Mouse (Mus musculus): ENCODE measurements around the gene H2-Q1.
"Not testable (repeated sequence)": the region's sequence is repeated elsewhere in the genome, so short reads cannot be mapped to it uniquely, and the experiment has no call there.

The H2-Q1 gene

DNA sequence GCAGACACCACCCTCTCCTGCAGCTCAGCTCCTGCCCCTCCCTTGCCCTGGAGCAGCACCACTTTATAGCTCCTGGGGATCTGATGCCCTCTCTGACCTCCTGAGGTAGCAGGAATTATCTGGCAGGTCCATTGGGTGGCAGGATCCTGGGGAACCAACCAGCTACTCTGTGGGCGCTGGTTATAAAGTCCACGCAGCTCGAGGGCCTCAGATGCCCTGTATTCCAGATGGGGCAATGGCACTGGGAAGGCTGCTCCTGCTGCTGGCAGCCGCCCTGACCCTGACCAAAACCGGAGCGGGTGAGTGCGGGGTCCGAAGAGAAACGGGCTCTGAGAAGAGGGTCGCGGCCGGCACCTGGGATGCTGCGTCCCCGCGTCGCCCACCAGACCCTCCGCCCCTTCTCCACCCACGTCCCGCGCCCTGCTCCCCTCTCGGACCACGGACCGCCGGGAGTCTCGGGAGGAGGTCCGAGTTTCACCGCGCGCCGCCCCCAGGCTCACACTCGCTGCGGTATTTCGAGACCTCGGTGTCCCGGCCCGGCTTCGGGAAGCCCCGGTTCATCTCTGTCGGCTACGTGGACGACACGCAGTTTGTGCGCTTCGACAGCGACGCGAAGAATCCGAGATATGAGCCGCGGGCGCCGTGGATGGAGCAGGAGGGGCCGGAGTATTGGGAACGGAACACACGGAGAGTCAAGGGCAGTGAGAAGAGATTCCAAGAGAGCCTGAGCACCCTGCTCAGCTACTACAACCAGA is at the start of gene H2-Q1:
Gene H2-Q1 (plus strand): TSS at position 79 of the 755 bp plus-strand sequence.
- DNase-seq (ENCODE audit: low read depth, low spot score) = no peak

DNA sequence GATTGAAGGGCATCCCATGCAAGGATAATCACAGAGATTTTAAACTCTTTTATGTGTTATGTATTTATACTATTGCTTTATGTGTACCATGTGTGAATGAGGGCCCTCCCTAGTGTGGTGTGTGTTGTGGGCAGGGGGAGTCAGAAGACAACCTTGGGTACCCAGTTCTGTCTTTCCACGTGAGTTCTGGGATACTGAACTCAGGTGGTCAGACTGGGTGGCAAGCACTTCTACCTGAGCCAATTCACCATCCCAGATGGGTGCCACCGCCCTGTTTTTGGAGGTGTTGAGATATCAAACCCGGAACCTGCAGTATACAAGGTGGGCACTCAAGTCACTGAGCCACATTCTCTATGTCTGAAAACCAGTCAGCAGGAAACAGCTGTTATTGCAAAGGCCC is 48.0 kb upstream of the H2-Q1 start:
- no peak for DNase-seq (ENCODE audit: low read depth, low spot score)

DNA sequence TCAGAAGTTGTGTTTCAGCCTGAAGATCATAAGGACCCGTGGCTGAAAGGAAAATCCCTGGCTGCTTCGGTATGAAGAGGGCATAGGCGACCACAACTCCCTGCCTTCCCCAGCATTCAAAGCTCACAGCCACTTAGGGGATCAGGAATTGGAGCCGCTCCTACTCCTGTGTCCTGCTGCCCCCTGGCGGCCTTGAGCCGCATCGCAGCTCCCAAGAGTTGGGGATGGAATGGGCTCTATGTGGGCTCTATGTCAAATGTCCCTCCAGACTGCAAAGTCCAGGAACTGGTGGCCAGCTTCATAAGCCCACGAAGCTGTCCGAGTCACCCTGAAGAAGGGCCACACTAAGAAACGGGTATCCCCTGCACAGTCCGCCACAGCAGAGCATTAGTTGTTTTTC is 45.4 kb upstream of the H2-Q1 start:
- DNase-seq (ENCODE audit: low read depth, low spot score) = peak; percentile 72

DNA sequence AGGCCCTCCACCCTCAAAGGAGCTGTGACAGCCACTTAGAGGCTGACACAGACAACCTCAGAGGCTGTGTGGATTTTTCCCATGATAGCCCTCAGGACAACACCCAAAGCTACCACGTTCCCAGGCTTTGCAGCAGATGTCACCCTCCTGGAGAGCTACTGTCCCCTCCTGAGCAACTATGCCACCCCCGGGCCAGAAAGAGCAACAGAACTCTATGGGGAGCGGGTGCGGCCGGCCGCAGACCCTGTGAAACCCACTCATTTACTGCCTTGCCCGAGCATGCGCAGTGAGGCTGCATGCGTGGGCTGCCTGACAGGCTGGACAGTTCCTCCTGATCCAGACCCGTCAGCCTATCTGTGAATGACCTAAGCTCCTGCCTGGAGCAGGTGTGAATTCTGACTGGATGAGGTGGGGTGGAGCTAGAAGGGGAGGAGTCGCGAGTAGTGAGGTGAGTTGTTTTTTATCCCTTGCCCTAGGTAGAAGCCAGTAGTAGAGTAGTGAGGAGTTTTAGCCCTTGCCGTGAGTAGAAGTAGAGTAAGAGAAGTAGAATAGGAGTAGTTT is 43.8 kb upstream of the H2-Q1 start:
- DNase-seq (ENCODE audit: low read depth, low spot score) = peak; percentile 84

DNA sequence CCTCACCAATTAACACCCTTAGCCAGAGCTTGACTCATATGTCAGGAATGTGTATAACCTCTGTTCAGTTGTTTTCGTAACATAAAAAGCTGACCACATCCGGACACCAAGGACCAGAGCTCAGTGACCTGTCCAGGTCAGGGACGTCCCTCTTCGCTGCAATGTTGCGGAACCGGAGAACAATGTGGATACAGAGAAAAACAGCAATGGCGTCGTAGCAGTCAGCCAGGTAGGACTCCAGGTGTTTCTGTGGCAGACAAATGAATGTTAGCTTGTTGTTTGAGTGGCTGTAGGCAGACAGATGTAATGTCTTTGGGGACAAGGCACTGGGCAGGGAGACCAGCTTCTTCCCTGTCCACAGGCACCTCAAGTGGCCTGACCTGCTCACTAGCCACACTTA is 42.2 kb upstream of the H2-Q1 start:
- DNase-seq (ENCODE audit: low read depth, low spot score) = no peak

DNA sequence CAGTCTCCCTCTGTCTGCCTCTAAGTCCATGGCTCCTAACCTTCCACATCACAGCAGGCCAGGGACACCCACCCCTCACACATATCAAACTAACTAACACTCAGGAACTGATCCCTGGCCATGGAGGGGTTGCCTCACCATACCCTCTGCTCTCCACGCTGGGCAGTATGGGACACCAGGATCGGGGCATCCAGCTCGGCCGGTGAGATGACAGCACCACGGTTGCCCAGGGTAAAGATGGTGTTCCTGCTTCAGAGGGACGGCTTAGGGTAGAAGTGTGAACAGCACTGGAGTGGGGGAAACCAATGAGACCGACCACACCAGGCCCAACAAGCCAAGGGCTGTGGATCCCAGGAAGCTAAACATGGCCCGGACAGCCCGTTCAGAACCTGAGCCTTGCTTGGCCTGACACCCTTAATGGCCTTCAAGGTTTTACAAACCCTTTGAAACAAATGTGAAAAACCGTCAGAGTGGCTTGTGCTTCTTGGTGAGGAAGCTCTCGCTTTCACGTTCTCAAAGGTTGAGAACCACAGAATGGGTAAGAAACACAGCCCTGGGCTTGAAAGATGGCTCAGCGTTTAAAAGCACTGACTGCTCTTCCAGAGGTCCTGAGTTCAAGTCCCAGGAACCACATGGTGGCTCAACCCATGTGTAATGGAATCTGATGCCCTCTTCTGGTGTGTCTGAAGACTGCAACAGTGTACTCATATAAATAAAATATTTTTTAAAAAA is 41.1 kb upstream of the H2-Q1 start:
- DNase-seq (ENCODE audit: low read depth, low spot score) = no peak

DNA sequence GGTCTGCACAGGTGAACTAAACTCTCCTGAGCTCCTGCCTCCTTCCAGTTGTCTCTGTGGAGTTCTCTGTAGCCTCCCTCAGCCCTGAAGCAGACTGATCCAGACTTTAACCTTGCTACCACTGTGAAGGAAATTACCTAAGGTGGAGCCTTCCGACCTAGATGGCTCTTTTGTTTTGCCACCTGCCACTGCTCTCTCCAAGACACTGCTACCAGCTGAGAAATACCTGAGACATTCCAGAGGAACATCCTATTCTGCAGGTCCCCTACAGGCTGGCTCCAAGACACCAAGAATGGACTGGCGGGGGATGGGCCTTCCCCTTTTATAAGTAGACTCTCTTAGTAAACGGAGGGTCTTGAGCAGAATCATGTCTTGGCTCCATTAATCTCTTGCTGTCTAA is 39.9 kb upstream of the H2-Q1 start:
- peak; percentile 70 for DNase-seq (ENCODE audit: low read depth, low spot score)

DNA sequence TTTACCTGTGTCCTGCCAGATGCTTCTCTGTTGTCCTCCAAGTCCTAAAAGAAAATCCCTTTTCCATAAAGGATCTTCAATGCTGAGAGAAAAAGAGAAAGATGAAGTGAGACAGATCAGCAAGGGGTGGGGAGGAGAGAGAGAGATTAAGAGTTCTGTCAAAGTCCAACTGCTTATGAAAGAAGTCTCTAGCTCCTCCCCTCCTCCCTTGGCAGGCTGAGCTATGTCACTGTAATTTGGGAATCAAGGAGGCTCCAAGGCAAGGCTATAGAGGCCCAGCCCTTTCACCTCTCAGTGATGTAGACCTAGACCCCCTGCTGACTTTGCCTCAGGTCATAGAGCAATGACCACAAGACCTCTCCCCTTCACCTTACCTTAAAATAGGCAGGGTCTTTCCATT is 34.8 kb upstream of the H2-Q1 start:
- no peak for DNase-seq (ENCODE audit: low read depth, low spot score)

DNA sequence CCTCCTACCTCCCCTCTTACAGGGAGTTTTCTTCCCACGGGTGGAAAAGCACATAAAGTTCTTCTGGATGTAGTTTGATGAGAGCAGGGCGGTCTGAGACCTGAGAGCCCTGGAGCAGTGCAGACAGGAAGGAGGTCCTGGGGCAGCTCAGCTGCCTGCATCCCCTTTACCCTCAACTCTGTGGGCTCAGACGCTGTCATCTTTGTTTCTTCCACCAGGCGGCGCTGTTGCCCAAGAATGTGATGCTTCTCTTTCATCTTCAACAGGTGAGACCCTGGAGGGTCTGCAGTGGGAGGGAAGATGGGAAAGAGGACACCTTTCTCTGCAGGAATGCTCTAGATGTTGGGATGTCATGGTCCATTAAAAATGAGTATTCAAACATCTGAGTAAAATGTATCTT is 24.4 kb upstream of the H2-Q1 start:
- peak; percentile 57 for DNase-seq (ENCODE audit: low read depth, low spot score)

DNA sequence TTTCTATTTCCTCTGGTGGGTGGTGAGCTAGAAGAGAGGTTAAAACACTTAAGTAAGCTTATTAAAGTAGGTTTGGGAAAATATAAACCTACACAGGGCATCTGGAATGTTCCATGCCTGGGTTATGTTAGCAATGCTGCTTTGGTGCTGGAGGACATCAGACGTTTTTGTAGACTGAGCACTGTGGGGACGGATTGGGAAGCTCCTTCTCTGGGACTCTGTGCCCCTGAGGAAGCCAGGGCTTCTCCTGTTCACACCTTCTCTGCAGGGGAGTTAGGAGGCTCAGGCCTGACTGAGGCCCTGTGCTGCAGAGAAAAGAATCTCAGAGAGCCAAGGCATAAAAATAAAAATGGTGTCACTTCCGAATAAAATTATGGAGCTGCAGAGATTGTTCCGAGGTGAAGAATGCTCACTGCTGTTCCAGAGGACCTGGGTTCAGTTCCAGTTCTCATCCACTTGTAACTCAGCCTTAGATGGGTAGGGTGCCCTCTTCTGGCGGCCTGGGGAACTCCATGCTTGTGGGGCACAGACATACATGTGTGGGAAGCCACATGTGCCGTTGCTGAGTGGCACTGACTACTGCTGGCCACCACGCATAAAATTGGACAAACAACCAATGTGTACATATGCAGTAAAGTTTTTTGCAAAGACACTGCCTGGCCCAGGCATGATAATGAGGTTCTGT is 19.8 kb upstream of the H2-Q1 start:
- DNase-seq (ENCODE audit: low read depth, low spot score) = peak; percentile 51

DNA sequence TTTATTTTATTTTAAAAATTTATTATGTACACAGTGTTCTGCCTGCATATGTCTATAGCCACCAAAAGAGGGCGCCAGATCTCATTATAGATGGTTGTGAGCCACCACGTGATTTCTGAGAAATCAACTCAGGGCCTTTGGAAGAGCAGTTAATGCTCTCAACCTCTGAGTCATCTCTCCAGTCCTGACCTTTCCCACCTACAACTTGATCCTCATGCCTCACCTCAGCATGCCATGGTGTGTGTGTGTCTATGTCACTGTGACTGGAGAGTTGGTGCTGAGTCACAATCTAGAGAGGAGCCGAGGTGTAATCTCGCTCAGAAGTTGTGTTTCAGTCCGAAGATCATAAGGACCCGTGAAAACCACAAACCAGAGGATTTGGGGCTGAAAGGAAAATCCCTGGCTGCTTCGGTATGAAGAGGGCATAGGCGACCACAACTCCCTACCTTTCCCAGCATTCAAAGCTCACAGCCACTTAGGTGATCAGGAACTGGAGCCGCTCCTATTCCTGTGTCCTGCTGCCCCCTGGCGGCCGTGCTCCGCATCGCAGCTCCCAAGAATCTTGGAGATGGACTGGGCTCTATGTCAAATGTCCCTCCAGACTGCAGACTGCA is 18.5 kb upstream of the H2-Q1 start:
- DNase-seq (ENCODE audit: low read depth, low spot score) = peak; percentile 82

DNA sequence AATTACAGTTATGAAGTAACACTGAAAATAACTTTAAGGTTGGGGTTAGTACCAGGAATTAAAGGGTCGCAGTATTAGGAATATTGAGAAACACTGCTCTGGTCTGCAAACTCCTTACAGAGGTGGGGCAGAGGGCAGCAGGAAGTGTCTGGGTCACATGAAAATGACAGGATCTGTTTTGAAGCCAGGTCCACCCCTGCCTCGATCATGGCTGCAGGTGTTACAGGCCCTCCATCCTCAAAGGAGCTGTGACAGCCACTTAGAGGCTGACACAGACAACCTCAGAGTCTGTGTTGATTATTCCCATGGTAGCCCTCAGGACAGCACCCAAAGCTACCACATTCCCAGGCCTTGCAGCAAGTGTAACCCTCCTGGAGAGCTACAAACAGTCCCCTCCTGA is 16.9 kb upstream of the H2-Q1 start:
- no peak for DNase-seq (ENCODE audit: low read depth, low spot score)

DNA sequence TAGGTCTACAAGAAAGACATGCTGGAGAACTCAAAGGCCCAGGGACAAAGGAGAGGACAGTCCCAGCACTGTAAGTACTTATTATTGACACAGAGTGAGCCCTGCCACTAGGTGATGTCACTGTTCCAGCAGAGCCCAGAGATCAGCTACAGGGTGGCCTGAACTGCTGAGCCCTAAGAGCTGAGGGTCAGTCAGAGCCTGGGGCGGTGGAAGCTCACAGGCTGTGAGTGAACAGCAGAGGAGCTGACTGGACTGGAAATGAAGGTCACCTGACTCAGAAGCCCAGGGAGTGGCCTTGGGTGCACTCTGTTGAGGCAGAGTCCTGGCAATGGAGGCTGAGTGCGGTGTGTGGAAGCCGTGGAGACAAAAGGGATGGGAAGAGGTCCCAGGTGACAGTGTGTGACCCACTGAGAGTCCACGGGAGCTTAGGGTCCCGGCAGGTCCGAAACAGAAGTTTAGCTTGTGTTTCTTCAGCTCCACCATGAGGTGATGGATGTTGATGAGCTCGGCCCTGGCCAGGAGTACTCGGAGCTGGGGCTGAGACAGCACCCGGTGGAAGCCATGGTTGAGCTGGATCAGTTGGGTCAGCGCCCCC is 16.4 kb upstream of the H2-Q1 start:
- no peak for DNase-seq (ENCODE audit: low read depth, low spot score)

DNA sequence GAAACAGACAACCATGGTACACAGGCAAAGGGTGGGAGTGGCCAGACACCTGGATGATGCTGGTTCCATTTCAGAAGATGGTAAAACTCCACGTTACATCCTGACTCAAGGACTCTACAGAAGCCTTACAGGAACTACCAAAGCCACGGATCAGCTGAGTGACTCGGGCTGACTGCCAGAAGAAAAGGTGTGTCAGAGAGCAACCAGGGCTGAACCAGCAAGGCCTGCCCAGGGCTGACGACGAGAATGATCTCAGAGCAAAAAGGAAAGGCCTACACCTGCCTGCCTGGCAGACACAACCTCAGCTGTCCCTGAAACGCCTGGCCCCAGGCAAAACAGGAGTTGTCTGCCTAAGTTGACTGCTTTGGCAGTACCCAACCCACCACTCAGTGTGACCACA is 15.7 kb upstream of the H2-Q1 start:
- DNase-seq (ENCODE audit: low read depth, low spot score) = no peak

DNA sequence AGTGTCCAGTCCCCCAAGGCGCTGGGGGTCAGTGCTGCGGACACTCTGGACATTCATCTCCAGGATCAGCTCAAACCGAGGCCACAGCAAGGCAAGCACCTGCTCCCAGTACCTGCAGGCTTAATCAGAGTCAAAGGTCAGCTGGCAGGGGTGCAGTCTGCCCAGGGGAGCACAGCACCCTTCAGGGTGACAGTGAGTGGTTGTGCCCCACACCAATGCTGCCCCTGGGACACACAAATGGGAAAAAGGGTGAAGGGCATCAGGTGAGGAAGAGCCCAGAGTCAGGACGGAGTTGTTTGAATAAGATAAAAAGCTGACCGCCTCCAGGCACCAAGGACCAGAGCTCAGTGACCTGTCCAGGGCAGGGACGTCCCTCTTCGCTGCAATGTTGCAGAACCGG is 15.3 kb upstream of the H2-Q1 start:
- not testable (repeated sequence) for DNase-seq (ENCODE audit: low read depth, low spot score)

DNA sequence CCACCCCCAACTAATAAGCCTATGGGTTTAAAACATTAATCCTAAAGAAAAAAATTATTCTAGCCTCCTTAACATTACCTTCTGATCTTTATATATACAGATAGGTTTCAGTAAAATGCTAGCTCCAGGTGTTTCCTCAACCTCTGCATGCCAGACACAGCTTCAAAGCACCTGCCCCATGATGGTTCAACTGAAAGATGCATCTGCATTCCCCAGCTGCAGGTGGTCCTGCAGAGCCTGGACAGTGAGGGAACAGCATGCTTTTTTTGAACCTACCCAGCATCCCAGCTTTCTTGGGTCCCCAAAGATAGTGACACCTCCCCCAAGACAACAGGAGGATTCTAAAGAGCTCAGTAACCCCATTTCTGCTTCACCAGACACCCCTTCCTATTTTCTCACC is 1.5 kb upstream of the H2-Q1 start:
- DNase-seq (ENCODE audit: low read depth, low spot score) = no peak

DNA sequence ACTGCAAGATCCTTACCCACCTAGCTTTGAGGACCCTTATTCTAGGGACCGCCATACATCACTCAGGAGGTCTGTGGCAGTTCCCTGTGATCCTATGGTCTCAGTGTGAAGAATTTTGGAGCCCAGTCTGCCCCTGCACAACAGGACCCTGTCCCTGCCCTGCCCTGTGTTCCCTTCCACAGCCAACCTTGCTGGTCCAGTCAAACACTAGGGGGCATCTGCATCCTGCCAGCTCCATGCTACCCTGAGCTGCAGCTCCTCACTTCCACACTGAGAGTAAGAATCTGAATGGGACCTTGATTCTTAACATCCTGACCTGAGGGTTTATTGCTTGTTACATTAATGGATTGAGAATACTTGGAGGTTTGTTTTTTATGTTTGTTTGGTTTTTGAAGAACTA is 4.9 kb downstream of the H2-Q1 start:
- not testable (repeated sequence) for DNase-seq (ENCODE audit: low read depth, low spot score)

DNA sequence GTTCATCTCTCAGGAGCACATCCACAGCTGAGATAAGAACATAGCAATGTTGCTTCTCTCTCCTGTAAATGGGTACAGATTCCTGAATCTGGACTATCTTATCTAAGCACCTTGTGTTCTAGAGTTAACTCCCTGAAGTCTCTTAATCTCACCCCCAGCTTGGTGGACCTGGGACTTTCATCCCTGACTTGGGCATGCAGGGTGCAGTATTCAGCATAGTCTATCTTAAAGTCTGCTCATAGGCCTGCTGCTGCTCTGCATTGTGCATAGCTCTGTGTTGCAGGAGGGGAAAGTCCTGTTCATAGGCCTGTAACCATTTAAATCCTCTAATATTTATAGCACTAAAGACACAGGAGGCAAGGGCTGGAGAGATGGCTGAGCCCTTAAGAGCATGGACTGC is 5.8 kb downstream of the H2-Q1 start:
- not testable (repeated sequence) for DNase-seq (ENCODE audit: low read depth, low spot score)

DNA sequence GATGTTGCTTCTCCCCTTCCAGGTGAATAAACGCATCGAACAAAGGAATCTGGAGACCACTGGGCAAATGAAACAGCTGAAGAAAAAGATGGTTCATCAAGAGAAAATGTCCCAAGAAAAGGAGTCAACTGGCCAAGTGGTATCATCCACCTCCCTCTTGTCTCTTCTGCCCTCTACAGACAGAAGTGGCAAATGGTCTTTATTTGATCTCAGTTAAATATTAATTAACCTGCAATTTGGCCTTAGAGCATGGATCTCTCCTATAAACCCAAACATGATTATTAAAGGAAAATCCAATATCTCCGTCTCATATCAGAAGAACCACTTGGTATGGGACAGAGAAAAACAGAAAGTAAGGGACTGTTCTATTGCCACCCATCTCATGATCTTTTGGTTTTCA is 9.5 kb downstream of the H2-Q1 start:
- DNase-seq (ENCODE audit: low read depth, low spot score) = not testable (repeated sequence)

DNA sequence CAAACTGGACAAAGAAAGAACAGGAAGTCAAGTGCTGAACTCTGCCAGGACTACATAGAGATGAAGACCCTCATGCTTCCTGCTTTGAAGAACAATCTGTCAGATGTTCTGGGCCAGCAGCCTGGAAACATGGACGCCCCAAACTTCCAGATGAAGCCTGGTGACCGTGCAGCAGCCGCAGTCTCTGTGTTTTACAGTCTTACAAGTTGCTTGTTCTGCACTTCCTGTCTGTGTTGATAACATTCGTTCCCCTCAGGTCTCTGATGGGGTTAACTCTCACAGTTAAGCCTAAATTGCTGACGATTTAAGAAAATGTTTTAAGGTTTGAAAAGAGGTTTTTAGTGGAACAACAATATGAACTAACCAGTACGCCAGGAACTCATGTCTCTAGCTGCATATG is 11.3 kb downstream of the H2-Q1 start:
- not testable (repeated sequence) for DNase-seq (ENCODE audit: low read depth, low spot score)

DNA sequence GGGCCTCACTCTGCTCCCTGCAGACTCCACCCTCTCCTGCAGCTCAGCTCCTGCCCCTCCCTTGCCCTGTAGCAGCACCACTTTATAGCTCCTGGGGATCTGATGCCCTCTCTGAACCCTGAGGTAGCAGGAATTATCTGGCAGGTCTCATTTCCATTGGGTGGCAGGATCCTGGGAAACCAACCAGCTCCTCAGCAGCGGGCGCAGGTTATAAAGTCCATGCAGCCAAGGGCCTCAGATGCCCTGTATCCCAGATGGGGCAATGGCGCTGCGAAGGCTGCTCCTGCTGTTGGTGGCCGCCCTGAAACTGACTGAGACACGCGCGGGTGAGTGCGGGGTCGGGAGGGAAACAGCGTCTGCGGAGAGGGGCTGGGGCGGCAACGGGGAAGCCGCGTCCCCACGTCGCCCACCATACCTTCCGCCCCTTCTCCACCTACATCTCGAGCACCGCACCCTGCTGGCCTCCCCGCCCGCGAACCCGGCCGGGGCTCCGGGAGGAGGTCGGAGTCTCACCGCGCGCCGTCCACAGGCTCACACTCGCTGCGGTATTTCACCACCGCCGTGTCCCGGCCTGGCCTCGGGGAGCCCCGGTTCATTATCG is 22.0 kb downstream of the H2-Q1 start, which contains the start of gene H2-Q2:
Gene H2-Q2 (plus strand): TSS at position 172 of the 601 bp plus-strand sequence.
- no peak for DNase-seq (ENCODE audit: low read depth, low spot score)
